Mouse (Mus musculus): Measurements from ENCODE around the gene Vwa8.
A peak's percentile ranks its signal among the peaks of the same experiment; 100 is the strongest.

The Vwa8 gene

GRCm38 (mm10) chr14:79184071-79184470 is 335.2 kb downstream of the Vwa8 start:
- DNase-seq (ENCODE audit: low read depth): no peak

DNA sequence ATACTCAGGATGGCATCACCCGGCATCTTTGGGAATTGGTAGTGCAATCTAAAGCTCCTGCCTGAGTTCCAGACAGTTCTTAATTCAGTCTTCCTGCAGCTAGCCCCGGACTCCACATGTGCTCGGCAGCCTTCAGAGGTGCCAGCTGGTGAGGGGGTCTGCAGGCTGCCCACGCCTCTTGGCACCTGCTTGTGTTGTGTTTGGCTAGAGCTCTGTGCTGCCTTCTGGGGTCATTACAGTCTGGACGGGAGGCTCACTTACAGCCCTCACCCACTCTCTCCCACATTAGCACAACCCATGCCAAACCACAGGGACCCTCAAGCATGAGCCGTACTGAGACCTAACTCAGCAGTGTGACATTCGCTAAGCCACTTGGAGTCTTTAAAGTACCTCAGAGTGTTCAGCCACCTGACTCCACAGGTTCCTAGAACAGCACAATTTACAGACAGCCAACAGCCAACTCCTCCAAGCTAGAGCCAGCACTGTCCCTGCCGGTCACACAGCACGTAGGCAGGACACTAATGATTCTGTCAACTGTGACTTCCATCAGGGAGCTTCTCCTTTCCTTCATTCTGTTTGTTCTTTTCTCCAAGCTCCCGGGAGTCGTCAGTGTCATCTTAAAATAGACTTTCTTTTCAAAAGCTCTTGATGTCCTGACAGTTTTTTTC is 336.3 kb downstream of the Vwa8 start:
- DNase-seq (ENCODE audit: low read depth): no peak

- no peak for DNase-seq (ENCODE audit: low read depth)
Measured at GRCm38 (mm10) chr14:79186976-79187375, 338.1 kb downstream of the Vwa8 start.

GRCm38 (mm10) chr14:79196711-79197110 is 347.9 kb downstream of the Vwa8 start:
- DNase-seq (ENCODE audit: low read depth): no peak

- DNase-seq (ENCODE audit: low read depth): no peak
Measured at GRCm38 (mm10) chr14:79198066-79198465, 349.2 kb downstream of the Vwa8 start.

DNA sequence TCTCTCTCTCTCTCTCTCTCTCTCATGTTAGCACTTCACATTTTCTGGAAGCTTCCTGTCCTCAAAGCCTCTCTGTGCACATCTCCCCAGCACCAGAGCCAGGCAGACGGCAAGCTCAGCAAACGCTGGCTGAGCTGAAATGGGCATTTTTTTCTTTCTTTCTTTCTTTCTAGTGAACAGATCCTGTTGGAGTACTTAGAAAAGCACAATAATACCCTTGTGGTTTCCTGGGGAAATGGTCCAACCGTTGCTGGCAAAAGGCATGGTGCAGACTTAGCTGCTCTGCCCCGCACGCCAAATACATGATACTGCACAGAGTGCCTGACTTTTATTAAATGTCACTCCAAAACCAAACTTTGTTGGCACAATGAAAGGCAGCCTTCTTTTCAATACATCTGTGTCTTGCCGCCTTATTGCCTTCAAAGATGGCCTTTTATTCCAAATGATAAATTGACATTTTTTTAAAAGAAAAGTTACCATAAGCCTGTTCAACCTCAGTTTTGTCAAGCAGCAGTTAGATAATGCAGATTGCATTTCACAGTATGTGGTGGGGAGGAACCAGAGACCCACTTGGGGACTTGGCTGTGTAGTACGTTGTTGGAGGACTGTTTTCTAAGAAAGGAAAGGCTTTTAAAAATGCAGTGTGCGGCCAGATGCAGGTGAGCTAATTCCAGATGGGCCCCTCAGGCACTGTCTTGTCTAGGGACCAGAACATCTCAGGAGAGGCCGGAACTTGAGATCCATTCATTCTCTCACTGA is 351.5 kb downstream of the Vwa8 start:
- DNase-seq (ENCODE audit: low read depth): peak; percentile 18

DNA sequence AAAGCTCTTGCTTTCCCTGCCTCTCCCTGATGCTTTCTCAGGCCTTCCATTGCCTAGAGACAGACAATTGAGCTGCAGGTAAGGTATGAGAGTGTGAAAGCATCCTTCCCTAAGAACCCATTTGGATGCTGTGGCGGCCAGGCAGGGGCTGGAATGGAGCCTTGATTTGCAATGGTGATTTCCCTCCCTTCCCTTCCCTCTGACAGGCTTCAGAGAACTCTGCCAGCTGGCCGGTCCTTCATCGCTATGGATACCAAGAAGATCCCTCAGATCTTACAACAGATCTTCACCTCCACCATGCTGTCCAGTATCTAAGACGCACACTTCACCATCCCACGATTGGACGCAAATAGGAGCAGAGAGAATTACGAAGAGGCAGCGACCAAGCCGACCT is 352.0 kb downstream of the Vwa8 start:
- DNase-seq (ENCODE audit: low read depth): no peak

DNA sequence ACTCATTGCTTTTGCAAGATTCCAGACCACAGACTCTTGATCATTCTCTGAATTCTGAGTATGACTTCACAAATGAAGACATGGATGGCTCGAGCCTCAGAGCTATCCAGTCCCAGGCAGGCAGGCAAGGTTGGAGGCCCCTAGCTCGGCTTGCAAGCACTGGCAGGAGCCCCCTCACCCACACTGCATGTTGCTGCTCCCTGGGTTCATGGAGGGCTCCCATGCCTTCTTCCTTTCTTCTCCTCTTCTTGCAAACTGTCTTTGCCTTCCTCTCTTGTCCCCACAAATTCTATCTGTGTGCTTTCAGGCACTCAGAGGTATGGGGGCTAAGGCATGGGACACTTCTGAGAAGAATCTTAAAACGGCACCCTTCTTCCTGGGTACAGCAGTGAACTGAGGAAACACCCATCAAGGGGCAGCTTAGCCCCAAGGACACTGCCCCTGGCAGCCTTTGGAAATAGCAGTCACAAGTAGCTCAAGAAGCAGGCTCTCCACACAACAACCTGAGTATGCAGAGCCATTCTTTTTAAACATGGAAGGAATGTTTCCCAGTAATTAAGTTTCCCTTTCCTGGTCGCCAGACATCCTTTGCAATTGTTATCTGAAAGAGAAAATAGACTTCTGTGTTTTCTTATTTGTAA is 354.0 kb downstream of the Vwa8 start:
- no peak for DNase-seq (ENCODE audit: low read depth)

GRCm38 (mm10) chr14:79203496-79204158 is 354.8 kb downstream of the Vwa8 start:
- no peak for DNase-seq (ENCODE audit: low read depth)

GRCm38 (mm10) chr14:79204866-79205265 is 356.0 kb downstream of the Vwa8 start:
- DNase-seq (ENCODE audit: low read depth): no peak

GRCm38 (mm10) chr14:79206210-79206609 is 357.4 kb downstream of the Vwa8 start:
- DNase-seq (ENCODE audit: low read depth): no peak

- no peak for DNase-seq (ENCODE audit: low read depth)
Measured at GRCm38 (mm10) chr14:79208468-79208867, 359.6 kb downstream of the Vwa8 start.

DNA sequence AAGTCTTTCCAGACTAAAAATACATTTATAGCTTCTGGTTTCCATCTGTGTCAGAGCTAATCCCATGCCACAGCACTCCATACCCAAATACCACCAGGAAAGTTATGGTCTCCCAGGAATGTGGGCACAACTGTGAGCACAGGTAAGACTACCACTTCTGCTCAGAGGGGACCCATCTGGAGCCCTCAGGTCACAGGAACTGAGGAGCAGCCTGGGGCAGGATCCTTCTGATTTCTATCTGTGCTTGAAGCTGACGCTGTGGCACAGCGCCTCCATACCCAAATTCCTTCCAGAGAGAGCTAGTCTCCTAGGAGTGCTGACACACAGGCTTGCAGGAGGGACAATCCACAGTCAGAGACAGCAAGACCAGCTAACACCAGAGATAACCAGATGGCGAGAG is 361.0 kb downstream of the Vwa8 start:
- no peak for DNase-seq (ENCODE audit: low read depth)

DNA sequence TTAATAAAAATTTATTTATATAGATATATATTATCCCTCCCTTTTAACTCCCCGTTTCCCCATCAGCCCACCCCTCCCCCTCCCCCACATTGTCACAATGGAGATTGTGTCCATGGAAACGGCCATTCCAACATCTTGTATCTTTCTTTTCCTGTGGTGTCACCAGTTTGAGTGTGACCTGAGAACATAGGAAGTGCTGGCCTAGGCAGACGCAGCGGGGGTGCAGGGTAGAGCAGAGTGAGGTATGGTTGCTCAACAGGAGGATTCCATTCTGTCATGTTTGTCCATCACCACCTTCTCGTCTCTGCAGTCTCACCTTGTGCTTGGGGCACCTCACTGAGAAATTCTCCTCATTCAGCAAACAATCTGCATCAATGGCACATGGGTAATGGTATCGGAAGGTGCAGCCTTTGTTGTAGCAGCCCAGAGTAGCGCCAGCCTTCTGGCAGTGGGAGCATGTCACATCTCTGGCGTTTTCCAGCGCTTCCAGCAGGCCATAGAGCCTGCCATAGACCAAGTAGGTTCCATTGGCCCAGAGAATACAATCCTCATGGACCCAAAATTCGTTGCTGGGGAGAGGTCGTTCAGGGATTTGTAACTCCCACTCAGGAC is 363.6 kb downstream of the Vwa8 start:
- no peak for DNase-seq (ENCODE audit: low read depth)

DNA sequence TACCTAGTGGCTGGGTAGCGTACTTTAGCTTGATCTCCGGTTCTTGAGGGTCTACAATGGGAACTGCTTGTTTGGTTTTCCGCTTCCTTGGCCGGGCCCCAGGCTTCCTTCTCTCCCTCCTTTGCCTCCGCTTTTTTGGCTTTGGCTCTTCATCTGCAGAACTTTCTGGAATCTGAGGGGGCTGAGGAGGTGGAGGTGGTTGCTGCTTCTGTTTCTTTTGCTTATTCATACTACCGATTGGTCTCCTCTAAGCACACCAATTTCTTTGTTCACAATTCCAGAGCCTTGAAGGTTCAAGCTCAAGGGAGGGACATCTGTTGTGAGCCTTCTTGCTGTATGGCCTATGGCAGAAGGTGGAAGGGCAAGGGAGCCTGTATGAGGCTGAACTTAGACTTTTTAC is 365.3 kb downstream of the Vwa8 start:
- no peak for DNase-seq (ENCODE audit: low read depth)

- no peak for DNase-seq (ENCODE audit: low read depth)
Measured at GRCm38 (mm10) chr14:79214660-79215249, 365.9 kb downstream of the Vwa8 start.

- DNase-seq (ENCODE audit: low read depth): no peak
Measured at GRCm38 (mm10) chr14:79216366-79216765, 367.5 kb downstream of the Vwa8 start.

- DNase-seq (ENCODE audit: low read depth): no peak
Measured at GRCm38 (mm10) chr14:79223431-79224036, 374.7 kb downstream of the Vwa8 start.

DNA sequence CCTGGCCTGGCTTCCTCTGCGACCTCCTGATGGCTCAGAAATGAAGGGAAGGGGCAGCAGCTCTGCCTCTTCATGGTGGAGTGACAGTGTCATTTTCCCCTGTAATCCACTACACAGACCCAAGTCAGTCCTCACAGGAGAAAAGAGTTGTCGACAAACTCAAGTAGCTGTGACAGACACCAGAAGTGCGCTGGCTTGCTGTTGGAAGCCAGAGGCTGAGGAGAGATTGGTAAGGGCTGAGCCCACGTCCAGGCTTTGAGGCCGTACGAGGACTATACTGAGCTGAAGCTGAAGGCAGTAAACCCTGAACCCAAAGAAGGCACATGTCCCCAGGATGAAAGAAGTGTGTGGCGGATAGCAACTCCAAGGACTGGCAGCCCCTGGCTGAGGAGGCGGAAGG is 376.6 kb downstream of the Vwa8 start:
- no peak for DNase-seq (ENCODE audit: low read depth)

DNA sequence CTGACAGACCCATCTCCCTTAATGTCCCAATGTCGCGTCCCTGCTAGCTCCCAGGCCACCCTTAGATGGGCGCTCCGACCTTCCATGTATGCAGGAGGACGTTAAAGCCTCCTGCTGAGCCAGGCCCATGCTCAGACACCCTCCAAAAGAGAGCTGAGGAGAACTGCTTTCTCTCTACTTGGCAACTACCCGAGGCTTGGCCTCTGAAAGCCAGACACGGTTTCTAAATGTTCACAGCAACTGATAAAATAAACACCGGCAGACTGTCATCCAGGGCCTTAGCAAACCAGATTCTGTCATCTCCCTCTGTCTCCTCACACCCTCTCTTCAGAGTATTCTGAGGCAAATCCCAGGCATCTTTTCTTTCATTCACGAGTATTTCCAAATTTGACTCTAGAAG is 377.2 kb downstream of the Vwa8 start:
- no peak for DNase-seq (ENCODE audit: low read depth)

DNA sequence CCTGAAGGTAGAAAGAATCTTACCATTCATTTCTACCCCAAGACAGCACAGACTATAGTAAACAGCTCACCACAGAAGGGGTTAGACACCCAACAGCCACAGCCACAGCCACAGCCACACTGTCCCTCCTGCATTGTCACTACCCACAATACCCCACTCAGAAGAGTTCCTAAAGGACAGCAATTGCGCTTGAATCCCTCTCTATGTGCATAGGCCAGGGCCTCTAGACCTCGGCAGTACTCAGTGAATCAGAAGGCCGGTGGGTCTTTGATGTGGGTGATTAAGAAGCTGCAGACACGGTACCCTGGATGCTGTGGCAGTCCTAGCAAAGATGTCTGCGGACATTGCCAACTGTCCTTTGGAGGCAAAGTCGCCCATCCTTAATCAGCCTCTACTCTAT is 377.9 kb downstream of the Vwa8 start:
- no peak for DNase-seq (ENCODE audit: low read depth)

DNA sequence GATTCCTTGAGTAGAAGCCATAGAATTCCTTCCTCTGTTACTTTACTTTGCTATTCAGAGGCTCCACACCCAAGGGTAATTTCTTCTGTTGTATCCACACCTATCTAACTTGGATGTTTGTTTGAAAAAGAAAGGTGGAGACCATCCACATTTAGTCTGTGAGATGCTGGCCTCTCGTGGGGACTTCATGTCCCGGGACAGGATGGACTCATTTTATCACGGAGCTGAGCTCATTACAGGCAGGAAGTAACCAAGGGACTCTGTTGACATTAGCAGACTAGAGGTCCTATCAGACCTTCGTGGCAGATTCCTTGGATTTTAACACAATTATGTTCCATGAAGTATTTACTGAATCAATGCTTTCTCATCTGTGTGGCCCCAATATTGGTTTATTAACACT is 379.1 kb downstream of the Vwa8 start:
- DNase-seq (ENCODE audit: low read depth): no peak
